Mouse (Mus musculus) right cerebral cortex, adult 18-20 months (tissue): ENCODE measurements at regions not wholly inside any gene's neighbourhood (a gene's known extent, or its start where the extent isn't known, plus 50 kb on each side); places are given as distances from the start of the nearest gene placed in this dataset.

ENCODE experiments used
- DNase-seq: peaks from one replicate; pipeline ENCODE4 v3.0.0; 2022; ENCODE audit warnings: mixed read lengths

DNA sequence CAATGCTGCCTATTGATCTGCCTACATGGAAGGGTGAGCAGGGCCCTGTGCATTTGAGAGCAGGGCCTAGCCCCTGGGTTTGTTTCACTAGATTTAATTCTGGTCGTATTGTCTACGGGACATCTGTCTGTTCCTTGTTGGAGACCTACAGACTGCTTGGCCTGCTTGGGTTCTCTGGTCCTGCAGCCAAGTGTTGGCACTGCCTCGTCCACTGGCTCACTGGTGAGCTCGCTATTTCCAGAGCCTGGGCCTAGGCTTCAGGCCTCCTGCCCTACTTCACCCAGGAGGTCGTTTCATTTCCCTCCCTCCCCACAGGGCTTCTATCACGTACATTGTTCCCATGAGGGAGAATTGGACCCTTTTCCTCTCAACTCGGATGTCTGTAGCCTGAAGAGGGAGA, 62.2 kb upstream of the Blcap start:
- no peak for DNase-seq

DNA sequence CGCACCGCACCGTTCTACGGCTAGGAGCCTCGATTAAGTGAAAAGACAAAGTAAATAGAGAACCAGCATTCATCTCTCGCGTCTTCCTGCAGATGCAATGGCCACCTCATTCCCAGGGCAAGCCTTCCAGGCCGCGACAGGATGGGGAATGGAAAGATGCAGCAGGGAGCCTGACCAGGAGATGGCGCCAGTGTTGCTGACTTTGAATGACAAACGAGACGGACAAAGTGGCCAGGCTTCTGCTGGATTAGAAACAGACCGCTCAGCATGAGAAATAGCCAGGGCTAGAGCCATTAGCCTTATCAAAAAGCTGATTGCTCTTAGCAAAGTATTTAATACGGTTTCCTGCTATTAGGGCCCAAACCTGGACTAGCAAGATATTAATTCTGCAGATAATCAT, 64.6 kb upstream of the Blcap start:
- DNase-seq = peak; percentile 84

DNA sequence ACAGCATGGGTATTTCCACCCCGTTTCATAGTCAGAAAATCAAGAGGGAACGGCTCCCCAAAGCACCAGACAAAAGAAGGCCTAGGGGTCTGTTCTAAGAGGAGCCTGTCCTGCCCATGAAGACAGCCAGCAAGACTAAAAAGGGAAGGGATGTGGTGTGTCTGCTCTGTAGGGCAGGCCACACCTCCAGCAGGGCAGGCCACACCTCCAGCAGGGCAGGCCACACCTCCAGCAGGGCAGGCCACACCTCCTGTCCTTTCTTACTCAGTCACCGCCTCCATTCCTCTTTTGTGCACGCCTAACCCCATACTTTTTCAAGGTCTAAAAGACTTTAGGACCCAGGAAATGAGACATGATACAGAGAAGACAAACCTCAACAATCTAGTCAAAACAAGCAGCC, 69.8 kb upstream of the Blcap start:
- DNase-seq = no peak

DNA sequence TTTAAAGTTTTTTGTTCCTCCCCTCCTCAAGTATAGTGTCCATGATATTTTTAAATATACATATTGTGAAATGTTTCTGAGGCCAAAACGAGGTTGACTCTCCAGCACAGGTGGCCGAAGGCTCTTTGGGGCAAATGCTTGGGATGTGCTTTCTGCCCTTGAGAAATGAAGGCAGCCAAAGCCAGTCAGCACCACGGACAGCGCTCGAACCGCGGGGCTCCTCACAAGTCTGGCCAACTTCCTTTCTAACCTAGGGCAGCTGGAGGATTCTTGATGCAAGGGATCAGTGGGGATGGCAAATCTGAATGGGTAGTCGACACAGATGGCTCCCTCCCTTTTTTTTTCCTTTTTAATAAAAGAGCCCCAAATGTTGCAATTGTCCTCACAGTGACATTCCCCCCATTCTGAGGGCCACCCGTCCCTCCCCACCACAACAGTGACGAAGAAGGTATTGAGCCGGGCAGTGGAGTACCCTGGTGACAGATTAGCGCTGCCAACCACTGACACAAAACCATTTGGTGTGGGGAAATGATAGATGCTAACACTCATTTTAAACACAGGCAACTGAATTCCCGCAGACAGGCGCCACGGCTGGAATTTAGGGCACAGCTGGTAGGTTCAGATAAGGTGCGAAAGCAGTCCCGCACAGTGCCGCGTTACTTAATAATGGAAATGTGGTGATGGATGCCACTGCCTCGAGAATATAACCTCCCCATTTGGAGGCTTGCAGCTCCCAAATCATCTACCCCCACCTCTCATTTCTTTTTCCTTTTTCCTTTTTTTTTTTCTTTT, 73.4 kb upstream of the Ctnnbl1 start:
- no peak for DNase-seq

DNA sequence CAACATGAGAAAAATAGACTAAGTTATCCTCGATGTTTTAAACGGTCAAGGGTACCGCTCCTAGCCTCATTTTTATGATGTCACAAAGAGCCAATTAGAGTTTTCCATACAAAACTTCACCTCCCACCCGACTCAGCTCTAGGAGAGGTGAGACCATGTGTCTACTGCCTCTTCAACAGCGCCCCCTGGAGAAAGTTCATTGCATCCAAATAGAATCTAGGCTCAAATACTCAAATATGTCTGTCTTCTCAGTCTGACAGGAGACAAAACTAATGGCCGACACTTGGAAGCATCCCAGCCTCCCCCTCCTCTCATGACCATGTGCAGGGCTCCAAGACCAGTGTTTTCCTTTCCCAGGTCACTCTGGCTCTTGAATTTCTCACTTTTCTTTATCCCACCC, 72.7 kb upstream of the Ctnnbl1 start:
- no peak for DNase-seq

DNA sequence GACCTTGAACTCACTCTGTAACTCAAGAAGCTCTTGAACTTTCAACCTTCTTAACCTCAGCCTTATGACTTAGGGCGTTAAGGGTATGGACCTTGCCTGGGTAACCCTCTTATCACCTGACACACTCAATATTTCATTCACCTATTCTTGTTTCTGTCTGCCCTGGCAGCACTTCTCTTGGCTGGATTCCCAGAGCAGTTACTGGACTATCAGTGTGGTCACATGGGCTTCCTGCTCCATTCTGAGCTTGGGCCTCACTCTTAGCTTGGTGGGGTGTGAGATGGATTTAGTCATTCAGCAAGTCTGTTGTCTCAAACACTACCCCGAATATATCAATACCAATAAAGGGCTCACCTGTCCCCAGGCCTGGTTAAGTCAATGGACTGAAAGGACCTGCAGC, 67.0 kb upstream of the Ctnnbl1 start:
- no peak for DNase-seq

DNA sequence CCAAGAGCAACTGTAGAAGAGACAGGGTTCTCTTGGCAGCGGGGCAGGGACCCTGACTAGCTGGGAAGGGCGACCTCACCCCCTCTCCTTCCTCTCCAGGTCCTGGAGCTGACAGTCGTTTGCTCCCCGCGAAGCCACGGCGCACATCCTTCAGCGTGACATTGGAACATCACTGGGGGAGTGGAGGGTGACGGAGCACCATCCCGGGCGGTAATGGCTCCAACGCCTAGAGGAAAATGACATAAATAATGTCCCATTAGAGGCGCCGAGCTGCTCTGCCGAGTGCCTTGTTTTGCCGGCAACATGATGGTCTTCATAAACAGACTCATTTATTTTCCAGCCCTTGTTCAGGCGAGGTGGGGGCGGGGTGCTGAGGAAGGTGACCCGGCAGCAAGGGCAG, 62.3 kb upstream of the Ctnnbl1 start:
- no peak for DNase-seq

DNA sequence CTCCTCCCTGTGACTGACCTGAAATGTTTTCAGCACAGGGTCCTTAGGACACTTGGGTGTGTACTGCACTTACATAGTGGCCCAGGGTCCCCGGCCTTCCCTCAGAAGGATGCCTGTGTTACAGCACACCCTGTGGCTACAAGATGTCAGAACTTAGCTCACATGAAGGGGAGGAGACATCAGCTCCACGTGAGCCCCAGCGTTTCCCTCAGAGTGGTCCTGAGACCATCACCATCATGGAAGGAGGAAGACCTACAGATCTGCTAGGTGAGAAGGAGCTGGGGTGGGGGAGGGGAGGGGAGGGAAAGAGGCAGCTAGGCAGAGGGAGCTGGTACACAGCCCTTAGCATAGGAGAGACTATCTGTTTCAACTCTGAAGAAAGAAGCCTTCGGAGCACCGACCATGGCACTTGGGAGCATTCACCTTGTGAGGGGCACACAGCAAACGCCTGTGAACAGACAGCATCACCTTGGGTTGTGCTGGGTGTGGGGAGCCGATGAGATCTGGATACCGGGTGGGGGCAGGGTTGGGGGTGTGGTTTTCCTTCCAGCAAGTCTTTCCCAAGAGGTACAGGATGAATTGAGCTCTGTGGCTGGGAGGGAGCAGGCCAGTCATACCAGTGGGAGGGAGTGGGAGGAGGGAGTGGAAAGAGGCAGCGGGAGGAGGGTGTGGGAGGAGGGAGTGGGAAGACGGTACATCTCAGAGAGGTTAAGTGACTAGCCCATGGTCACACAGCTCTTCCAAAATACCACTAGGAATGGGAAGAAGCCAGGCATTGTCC, 60.6 kb upstream of the Ctnnbl1 start:
- DNase-seq = no peak

DNA sequence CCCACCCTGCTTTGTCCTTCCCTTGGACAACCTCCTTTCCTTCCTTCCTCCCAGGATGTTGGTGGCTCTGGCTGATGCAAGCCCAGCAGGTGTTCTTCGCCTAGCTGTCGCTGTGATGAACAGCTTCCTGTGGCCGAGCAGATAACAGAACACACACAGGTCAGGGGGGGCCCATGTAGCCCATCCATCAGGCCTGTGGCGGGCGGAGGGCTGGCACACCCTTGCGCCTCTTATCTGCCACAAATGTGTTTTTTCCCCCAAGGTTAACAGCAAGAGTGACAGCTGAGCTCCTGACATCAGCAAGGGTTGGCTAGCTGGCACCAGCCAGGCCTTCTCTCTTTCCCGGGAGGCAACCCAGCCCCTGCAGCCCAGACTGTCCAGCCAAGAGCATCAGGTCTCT, 59.9 kb upstream of the Ctnnbl1 start:
- no peak for DNase-seq

DNA sequence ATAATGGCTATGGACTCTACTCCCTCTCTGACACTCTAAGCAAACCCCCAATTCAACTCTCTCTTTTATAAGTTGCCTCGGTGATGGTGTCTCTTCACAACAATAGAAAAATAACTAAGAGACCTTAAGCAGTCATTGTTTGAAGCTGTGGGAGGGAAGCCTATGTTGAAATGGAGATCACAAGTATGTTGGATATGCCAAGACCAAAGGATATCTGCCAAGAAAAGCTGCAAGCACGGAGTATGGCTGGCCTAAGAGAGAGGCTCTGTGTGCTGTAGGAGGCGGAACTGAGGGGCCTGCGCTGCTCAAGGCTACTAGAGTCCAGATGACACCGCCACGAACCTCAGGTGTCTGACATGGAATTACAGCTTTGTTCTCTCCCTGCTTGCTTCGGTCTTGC, 55.3 kb upstream of the Ctnnbl1 start:
- DNase-seq = no peak
